Mouse (Mus musculus): ENCODE data around the gene Olfr1532-ps1.

DNA sequence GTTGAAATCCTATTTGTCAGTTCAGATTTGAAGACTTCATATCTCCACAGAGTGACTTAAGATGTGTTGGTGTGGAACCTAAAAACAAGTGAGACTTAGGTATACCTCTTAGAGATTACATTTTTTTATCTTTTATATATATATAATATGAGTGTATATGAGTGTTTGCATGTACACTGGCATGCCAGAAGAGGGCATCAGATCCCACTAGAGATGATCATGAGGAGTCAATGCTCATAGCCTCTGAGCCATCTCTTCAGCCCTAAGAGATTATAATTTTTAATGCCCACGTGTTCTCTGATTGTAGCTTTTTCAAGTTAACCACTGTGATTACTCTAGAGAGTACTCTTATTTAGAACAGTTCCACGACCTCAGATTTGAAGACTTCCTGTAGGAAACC lies at the start of gene Olfr1532-ps1:
- TF ChIP-seq CTCF (IDR thresholded peaks at IDR 0.05; ENCODE audit: borderline replicate concordance, extremely low read depth, insufficient read depth, insufficient read length) (no peak), POLR2A (IDR thresholded peaks at IDR 0.05; ENCODE audit: borderline replicate concordance, extremely low read depth, insufficient read depth, insufficient read length, poor library complexity, severe bottlenecking) (no peak)

Data from brain, embryonic 14.5 days (tissue).